Mouse (Mus musculus): ENCODE data around the gene Gm21319. TPM values are rescaled to one million over a fixed set of nuclear protein-coding genes. Genes with fewer than 3 reads are reported as not detected.
"Not testable (repeated sequence)": the region's sequence is repeated elsewhere in the genome, so short reads cannot be mapped to it uniquely, and the experiment has no call there.

Gm21319 gene
- polyA plus RNA-seq (2015; fragmentation: Nextera tagmentation; extraction: Ambion mirVana), result not detected in 2 replicates

- WGBS, result 74% methylated on average over 4 of the region's 4 CpGs
- H3K9me3 ChIP-seq; H3K27me3 ChIP-seq (replicated peaks); ATAC-seq (ENCODE audit: extremely low read depth, insufficient number of reproducible peaks, low FRiP score, low TSS enrichment); H3K4me1 ChIP-seq; H3K4me2 ChIP-seq; H3K9ac ChIP-seq; H3K27ac ChIP-seq (replicated peaks); H3K36me3 ChIP-seq; H3K4me3 ChIP-seq: not testable (repeated sequence)
Observed at GRCm38 (mm10) chr12:87775655-87776054, at the start of gene Gm21319. Gm21319 (minus strand) TSS chr12:87775755.

- not testable (repeated sequence) for H3K9ac ChIP-seq; H3K27me3 ChIP-seq (replicated peaks); ATAC-seq (ENCODE audit: extremely low read depth, insufficient number of reproducible peaks, low FRiP score, low TSS enrichment); H3K4me2 ChIP-seq; H3K27ac ChIP-seq (replicated peaks); H3K9me3 ChIP-seq; H3K4me3 ChIP-seq; H3K36me3 ChIP-seq; H3K4me1 ChIP-seq
- 71% methylated on average over 5 of the region's 6 CpGs for WGBS
Observed at GRCm38 (mm10) chr12:87816277-87816676, 40.7 kb upstream of the Gm21319 start, which contains the start of gene BB287469. BB287469 (plus strand) TSS chr12:87816577.

- not testable (repeated sequence) for H3K9me3 ChIP-seq; H3K27me3 ChIP-seq (replicated peaks); H3K4me1 ChIP-seq; H3K4me3 ChIP-seq; ATAC-seq (ENCODE audit: extremely low read depth, insufficient number of reproducible peaks, low FRiP score, low TSS enrichment); H3K9ac ChIP-seq; H3K27ac ChIP-seq (replicated peaks); H3K4me2 ChIP-seq; H3K36me3 ChIP-seq
- WGBS, result 75% methylated on average over 5 of the region's 5 CpGs
Observed at GRCm38 (mm10) chr12:87797971-87798370, 22.4 kb upstream of the Gm21319 start.

GRCm38 (mm10) chr12:87795212-87795611 lies 19.7 kb upstream of the Gm21319 start, which contains the start of gene Gm21936:
Gm21936 (plus strand) TSS chr12:87795512.
- 67% methylated on average over 1 of the region's 1 CpGs for WGBS
- H3K4me2 ChIP-seq, result not testable (repeated sequence)

More at GRCm38 (mm10) chr12:87795212-87795611, 19.7 kb upstream of the Gm21319 start, which contains the start of gene Gm21936:
- H3K9ac ChIP-seq; H3K4me1 ChIP-seq; H3K36me3 ChIP-seq; H3K27ac ChIP-seq (replicated peaks); H3K9me3 ChIP-seq; H3K4me3 ChIP-seq; ATAC-seq (ENCODE audit: extremely low read depth, insufficient number of reproducible peaks, low FRiP score, low TSS enrichment); H3K27me3 ChIP-seq (replicated peaks): not testable (repeated sequence)

Other genes with a start within 250 kb of the Gm21319 start
- not detected in 2 replicates for gene Oog1, start 173.1 kb downstream of the Gm21319 start, polyA plus RNA-seq (2015; fragmentation: Nextera tagmentation; extraction: Ambion mirVana)
- not detected in 2 replicates for gene Gm4027, start 156.9 kb downstream of the Gm21319 start, polyA plus RNA-seq (2015; fragmentation: Nextera tagmentation; extraction: Ambion mirVana)
- gene Gm16381, start 131.1 kb downstream of the Gm21319 start, polyA plus RNA-seq (2015; fragmentation: Nextera tagmentation; extraction: Ambion mirVana), result not detected in 2 replicates
- not detected in 2 replicates for gene Gm21936, start 19.8 kb upstream of the Gm21319 start, polyA plus RNA-seq (2015; fragmentation: Nextera tagmentation; extraction: Ambion mirVana)
- gene BB287469, start 40.8 kb upstream of the Gm21319 start, polyA plus RNA-seq (2015; fragmentation: Nextera tagmentation; extraction: Ambion mirVana), result not detected in 2 replicates
- gene Gm2001, start 66.6 kb upstream of the Gm21319 start, polyA plus RNA-seq (2015; fragmentation: Nextera tagmentation; extraction: Ambion mirVana), result not detected in 2 replicates
- gene Gm2016, start 98.3 kb upstream of the Gm21319 start, polyA plus RNA-seq (2015; fragmentation: Nextera tagmentation; extraction: Ambion mirVana), result not detected in 2 replicates
- gene Gm2022, start 119.6 kb upstream of the Gm21319 start, polyA plus RNA-seq (2015; fragmentation: Nextera tagmentation; extraction: Ambion mirVana), result not detected in 2 replicates
- gene Gm2035, start 144.1 kb upstream of the Gm21319 start, polyA plus RNA-seq (2015; fragmentation: Nextera tagmentation; extraction: Ambion mirVana), result not detected in 2 replicates
- gene Gm2042, start 178.3 kb upstream of the Gm21319 start, polyA plus RNA-seq (2015; fragmentation: Nextera tagmentation; extraction: Ambion mirVana), result not detected in 2 replicates
- gene Gm2075, start 236.1 kb upstream of the Gm21319 start, polyA plus RNA-seq (2015; fragmentation: Nextera tagmentation; extraction: Ambion mirVana), result not detected in 2 replicates
- not detected in 2 replicates for gene Gm6803, start 243.0 kb upstream of the Gm21319 start, polyA plus RNA-seq (2015; fragmentation: Nextera tagmentation; extraction: Ambion mirVana)

All from heart, embryonic 13.5 days (tissue).